10 mouse cellular contexts compared by ENCODE assay signal in the genomic region with DNA sequence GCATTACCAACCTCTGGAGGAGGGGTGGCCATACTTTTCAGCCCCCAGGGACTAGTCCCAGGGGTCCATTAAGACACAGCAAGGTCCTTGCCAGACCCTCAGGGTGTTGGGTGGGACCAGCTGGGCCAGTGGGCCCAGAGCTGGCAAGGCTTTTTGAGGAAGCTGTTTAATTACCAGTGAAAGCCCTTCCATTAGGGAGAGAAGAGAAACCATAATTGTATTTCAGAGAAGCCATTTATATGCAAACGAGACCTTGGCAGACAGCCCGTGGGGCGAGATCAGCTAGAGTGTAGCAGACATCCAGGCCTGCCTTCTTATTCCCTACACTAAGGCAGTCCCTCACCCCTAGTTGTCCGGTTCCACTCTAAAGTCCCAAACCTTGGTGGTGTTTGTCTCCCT. TPM values are rescaled to one million over a fixed set of nuclear protein-coding genes. Genes with fewer than 3 reads are reported as not detected.
A peak's percentile ranks its signal among the peaks of the same experiment; 100 is the strongest.
DNase-seq lines count a peak whose midpoint lies in the region; ATAC-seq lines count a peak whose summit lies in the region.
"Had no signal": no experiment of that assay in that cellular context is flagged by ENCODE, and none has a peak within 500 bp of the region (broad histone marks: within the 10 kb centered on the region; RNA-seq: fewer than 3 reads in every experiment).

No protein-coding gene starts in this region.

- no peaks in the 10 kb centered on the region for H3K27me3 ChIP-seq in forebrain, embryonic 11.5 days (ENCODE audit: control insufficient read depth, insufficient read depth, low read length)
- no peaks in the 10 kb centered on the region for H3K27me3 ChIP-seq in neural tube, embryonic 12.5 days (replicated peaks)

- peak overlapping the region; percentile 9; the same call in 1 of the 2 replicates for H3K9ac ChIP-seq in forebrain, embryonic 11.5 days (ENCODE audit: low read length)
- H3K9ac ChIP-seq in neural tube, embryonic 12.5 days = no peak overlapping the region

- no peak for ATAC-seq in cerebellum, adult (ENCODE audit: insufficient number of reproducible peaks, low FRiP score, low TSS enrichment)
- peak; percentile 14; the same call in 1 of the 2 replicates for ATAC-seq in forebrain, embryonic 11.5 days (replicated peaks; ENCODE audit: low FRiP score)
- ATAC-seq in neural tube, embryonic 12.5 days (ENCODE audit: low FRiP score, low read depth) = peak; percentile 34

- WGBS in forebrain, embryonic 11.5 days = 26% methylated on average over 4 of the region's 4 CpGs
- WGBS in neural tube, embryonic 12.5 days = 29% methylated on average over 4 of the region's 4 CpGs

- no peak overlapping the region for H3K4me3 ChIP-seq in forebrain, embryonic 11.5 days (ENCODE audit: low read depth, low read length)
- H3K4me3 ChIP-seq in neural tube, embryonic 12.5 days = no peak overlapping the region

- peak overlapping the region; percentile 78 for H3K27ac ChIP-seq in forebrain, embryonic 11.5 days (ENCODE audit: low read depth, low read length)
- H3K27ac ChIP-seq in neural tube, embryonic 12.5 days = peak overlapping the region; percentile 79
- H3K27ac ChIP-seq: macrophage had no signal

- no peaks in the 10 kb centered on the region for H3K36me3 ChIP-seq in forebrain, embryonic 11.5 days (ENCODE audit: control insufficient read depth, insufficient read depth, low read length)
- peaks cover 20% of the 10 kb centered on the region for H3K36me3 ChIP-seq in neural tube, embryonic 12.5 days

- H3K9me3 ChIP-seq in forebrain, embryonic 11.5 days (ENCODE audit: control insufficient read depth, low read length) = no peaks in the 10 kb centered on the region
- H3K9me3 ChIP-seq in neural tube, embryonic 12.5 days = no peaks in the 10 kb centered on the region

- DNase-seq in cerebellum, adult 11 months = peak; percentile 45
- peak; percentile 73 for DNase-seq in Muller cell, postnatal 12 days (ENCODE audit: inconsistent ontology term)
- DNase-seq in forebrain, embryonic 11.5 days (ENCODE audit: low spot score) = no peak
- peak; percentile 70 to 71 for DNase-seq in kidney, postnatal 25 days
- no peak for DNase-seq in spleen, adult 18-20 months
- no peak for DNase-seq in T-cell, adult 2 months (ENCODE audit: low spot score)

- H3K4me1 ChIP-seq in forebrain, embryonic 11.5 days (replicated peaks; ENCODE audit: control insufficient read depth, insufficient read depth, low read length) = peaks cover 30% of the 10 kb centered on the region
- H3K4me1 ChIP-seq in neural tube, embryonic 12.5 days = peaks cover 60% of the 10 kb centered on the region

- no peak overlapping the region for H3K4me2 ChIP-seq in forebrain, embryonic 11.5 days (ENCODE audit: low read depth, low read length, severe bottlenecking)
- peak overlapping the region; percentile 31 for H3K4me2 ChIP-seq in neural tube, embryonic 12.5 days (replicated peaks)

RNA-seq across cellular contexts. Expression of gene Shf, which starts 17.0 kb away (rescaled TPM):
- polyA plus RNA-seq in forebrain, embryonic 11.5 days (2014; fragmentation: Nextera tagmentation; extraction: Ambion mirVana) = 5.2 and 6.9 TPM in 2 replicates
- 12.2 and 15.1 TPM in 2 replicates for polyA plus RNA-seq in neural tube, embryonic 12.5 days (2016; fragmentation: Nextera tagmentation; extraction: Ambion mirVana)

RNA-seq across cellular contexts. Expression of gene Duox1, which starts 36.5 kb away (rescaled TPM):
- 0.05 TPM in 1 of 2 replicates, not detected in the other for polyA plus RNA-seq in forebrain, embryonic 11.5 days (2014; fragmentation: Nextera tagmentation; extraction: Ambion mirVana)
- 0.10 and 0.15 TPM in 2 replicates for polyA plus RNA-seq in neural tube, embryonic 12.5 days (2016; fragmentation: Nextera tagmentation; extraction: Ambion mirVana)
- polyA plus RNA-seq: macrophage had no signal

RNA-seq across cellular contexts. Expression of gene Duoxa1, which starts 38.4 kb away (rescaled TPM):
- polyA plus RNA-seq in forebrain, embryonic 11.5 days (2014; fragmentation: Nextera tagmentation; extraction: Ambion mirVana) = not detected in 2 replicates
- 0.23 TPM in 1 of 2 replicates, not detected in the other for polyA plus RNA-seq in neural tube, embryonic 12.5 days (2016; fragmentation: Nextera tagmentation; extraction: Ambion mirVana)
- polyA plus RNA-seq: macrophage had no signal

RNA-seq across cellular contexts. Expression of gene Duoxa2, which starts 53.2 kb away (rescaled TPM):
- not detected in 2 replicates for polyA plus RNA-seq in forebrain, embryonic 11.5 days (2014; fragmentation: Nextera tagmentation; extraction: Ambion mirVana)
- polyA plus RNA-seq in neural tube, embryonic 12.5 days (2016; fragmentation: Nextera tagmentation; extraction: Ambion mirVana) = not detected in 2 replicates
- polyA plus RNA-seq: embryonic facial prominence, embryonic 11.5 days; macrophage had no signal

RNA-seq across cellular contexts. Expression of gene Duox2, which starts 53.7 kb away (rescaled TPM):
- polyA plus RNA-seq in forebrain, embryonic 11.5 days (2014; fragmentation: Nextera tagmentation; extraction: Ambion mirVana) = not detected in 2 replicates
- polyA plus RNA-seq in neural tube, embryonic 12.5 days (2016; fragmentation: Nextera tagmentation; extraction: Ambion mirVana) = 0.04 TPM in 1 of 2 replicates, not detected in the other
- polyA plus RNA-seq: embryonic facial prominence, embryonic 11.5 days; macrophage had no signal

Comparison
In these comparisons a context has a peak if more than half of its experiments do, and no peak if none do; other contexts are left out.
1. DNase-seq: peak in cerebellum, adult 11 months (single experiment), Muller cell, postnatal 12 days (single experiment) and kidney, postnatal 25 days (2 of 2); none in forebrain, embryonic 11.5 days (single experiment), spleen, adult 18-20 months (0 of 2) and T-cell, adult 2 months (single experiment).